Mouse (Mus musculus): ENCODE results near the gene Slc9a1.

GRCm38 (mm10) chr4:133388781-133389552, 19.5 kb downstream of the Slc9a1 start:
- TF ChIP-seq CTCF (IDR thresholded peaks at IDR 0.05; ENCODE audit: control insufficient read depth, insufficient read depth, insufficient replicate concordance, low read depth, low read length), result no peak
- no peak for TF ChIP-seq POLR2A (IDR thresholded peaks at IDR 0.05; ENCODE audit: control insufficient read depth, low read depth, low read length)

All from testis, adult 2 months (tissue).